12 mouse cellular contexts compared by ENCODE assay signal in the genomic region with DNA sequence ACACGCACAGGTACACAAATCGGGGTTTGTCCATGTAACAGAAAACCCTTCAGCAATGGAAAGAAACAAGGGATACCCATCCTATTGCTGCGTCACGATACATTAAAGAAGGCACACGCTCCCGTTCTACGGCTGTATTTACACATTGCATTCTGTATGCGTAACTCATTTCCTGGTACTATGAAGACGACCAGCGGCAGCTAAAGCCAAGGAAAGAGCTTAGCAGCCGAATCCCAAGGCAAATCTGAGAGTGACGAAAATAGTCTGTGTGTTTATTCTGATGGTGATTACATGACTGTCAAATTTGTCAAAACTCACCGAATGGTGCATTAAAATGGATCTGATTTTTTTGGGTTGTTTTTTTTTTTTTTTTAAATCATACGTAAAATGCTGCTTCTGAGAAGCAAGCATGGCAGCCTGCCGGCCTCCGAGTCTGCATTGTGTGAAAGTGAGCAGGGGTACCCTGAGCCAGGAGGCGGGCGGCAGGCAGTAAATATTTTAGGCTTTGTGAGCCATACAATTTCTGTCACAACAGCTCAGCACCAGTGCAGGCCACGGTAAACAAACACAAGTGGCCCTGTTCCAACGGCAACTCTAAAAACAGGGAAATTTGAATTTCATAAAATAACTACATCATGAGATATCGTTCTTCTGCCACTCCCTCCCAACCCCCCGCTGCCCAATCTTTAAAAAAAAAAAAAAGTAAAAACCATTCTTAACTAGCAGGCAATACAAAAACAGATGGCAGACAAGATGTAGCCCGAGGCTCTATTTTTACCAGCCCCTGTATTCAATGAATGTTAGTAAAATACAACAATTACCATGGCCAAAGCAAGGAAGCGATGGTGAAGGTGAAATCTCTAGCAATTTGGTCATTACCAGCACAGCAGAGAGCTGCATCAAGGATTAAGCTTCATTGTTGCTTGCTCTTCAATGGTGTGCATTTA.
DNase-seq lines count a peak whose midpoint lies in the region; ATAC-seq lines count a peak whose summit lies in the region.
"Had no signal": no experiment of that assay in that cellular context is flagged by ENCODE, and none has a peak within 500 bp of the region (broad histone marks: within the 10 kb centered on the region; RNA-seq: fewer than 3 reads in every experiment).

No protein-coding gene starts in this region.

- no peaks in the 10 kb centered on the region for H3K27me3 ChIP-seq in hindbrain, embryonic 15.5 days
- H3K27me3 ChIP-seq in hindbrain, embryonic 16.5 days (replicated peaks; ENCODE audit: control insufficient read depth, insufficient read depth, low read length) = no peaks in the 10 kb centered on the region
- no peaks in the 10 kb centered on the region; the same call in 1 of the 2 replicates for H3K27me3 ChIP-seq in lung, embryonic 16.5 days (ENCODE audit: control insufficient read depth, insufficient read depth, low read depth, low read length)

- H3K36me3 ChIP-seq in hindbrain, embryonic 15.5 days = no peaks in the 10 kb centered on the region
- no peaks in the 10 kb centered on the region for H3K36me3 ChIP-seq in hindbrain, embryonic 16.5 days (ENCODE audit: control insufficient read depth, insufficient read depth, low read length)
- no peaks in the 10 kb centered on the region for H3K36me3 ChIP-seq in lung, embryonic 16.5 days (ENCODE audit: control insufficient read depth, insufficient read depth, low read length)

- H3K4me3 ChIP-seq in hindbrain, embryonic 15.5 days = no peak overlapping the region
- H3K4me3 ChIP-seq in hindbrain, embryonic 16.5 days (ENCODE audit: low read length) = no peak overlapping the region
- H3K4me3 ChIP-seq in lung, embryonic 16.5 days (ENCODE audit: low read length) = peak overlapping the region; percentile 14

- H3K4me2 ChIP-seq in hindbrain, embryonic 15.5 days = peak overlapping the region; percentile 19; the same call in 1 of the 2 replicates
- H3K4me2 ChIP-seq in hindbrain, embryonic 16.5 days (ENCODE audit: low read length) = no peak overlapping the region; the same call in 1 of the 2 replicates
- H3K4me2 ChIP-seq in lung, embryonic 16.5 days (ENCODE audit: low read depth, low read length) = peak overlapping the region; percentile 44

- no peak overlapping the region for H3K27ac ChIP-seq in hindbrain, embryonic 15.5 days (replicated peaks)
- H3K27ac ChIP-seq in hindbrain, embryonic 16.5 days (ENCODE audit: low read depth, low read length) = no peak overlapping the region
- no peak overlapping the region for H3K27ac ChIP-seq in lung, embryonic 16.5 days (ENCODE audit: low read length)

- DNase-seq in lung, adult 18-20 months = no peak
- DNase-seq in brain, adult 2 months (ENCODE audit: low read depth, low spot score) = peak; percentile 24
- DNase-seq in brain, embryonic 18.5 days (ENCODE audit: low read depth, low spot score) = peak; percentile 72
- no peak for DNase-seq in spleen, postnatal 14 days (ENCODE audit: low spot score in 2 of 2)
- DNase-seq: cerebellum, adult 2 months; heart, adult 18-20 months; kidney, adult 9 months; retina, postnatal 1 day had no signal

- no peak for ATAC-seq in hindbrain, embryonic 15.5 days (ENCODE audit: low FRiP score, low read depth)
- no peak for ATAC-seq in hindbrain, embryonic 16.5 days
- ATAC-seq in lung, embryonic 16.5 days (ENCODE audit: low read depth) = peak; percentile 52; the same call in 1 of the 2 replicates
- ATAC-seq: CD4-positive, CD25-positive, alpha-beta regulatory T cell, adult 4 months had no signal

- 68% methylated on average over 24 of the region's 24 CpGs for WGBS in hindbrain, embryonic 15.5 days
- WGBS in hindbrain, embryonic 16.5 days = 61% methylated on average over 24 of the region's 24 CpGs
- 47% methylated on average over 24 of the region's 24 CpGs for WGBS in lung, embryonic 16.5 days

- no peaks in the 10 kb centered on the region for H3K9me3 ChIP-seq in hindbrain, embryonic 15.5 days
- no peaks in the 10 kb centered on the region for H3K9me3 ChIP-seq in hindbrain, embryonic 16.5 days (ENCODE audit: control insufficient read depth, low read length)
- no peaks in the 10 kb centered on the region for H3K9me3 ChIP-seq in lung, embryonic 16.5 days (ENCODE audit: control insufficient read depth, low read length)

- no peak overlapping the region for H3K9ac ChIP-seq in hindbrain, embryonic 15.5 days
- H3K9ac ChIP-seq in hindbrain, embryonic 16.5 days (ENCODE audit: low read depth, low read length) = no peak overlapping the region
- H3K9ac ChIP-seq in lung, embryonic 16.5 days (ENCODE audit: low read length) = no peak overlapping the region

- peaks cover 7% of the 10 kb centered on the region for H3K4me1 ChIP-seq in hindbrain, embryonic 15.5 days (replicated peaks)
- H3K4me1 ChIP-seq in hindbrain, embryonic 16.5 days (ENCODE audit: control insufficient read depth, insufficient read depth, low read depth, low read length) = no peaks in the 10 kb centered on the region
- H3K4me1 ChIP-seq in lung, embryonic 16.5 days (replicated peaks; ENCODE audit: control insufficient read depth, insufficient read depth, low read length) = peaks cover 3% of the 10 kb centered on the region; the same call in 1 of the 2 replicates

Comparison
In these comparisons a context has a peak if more than half of its experiments do, and no peak if none do; other contexts are left out.
1. DNase-seq: peak in brain, adult 2 months (single experiment) and brain, embryonic 18.5 days (single experiment); none in lung, adult 18-20 months (0 of 2) and spleen, postnatal 14 days (0 of 2).